Mouse (Mus musculus): Measurements from ENCODE around the gene Zfp704.
A peak's percentile ranks its signal among the peaks of the same experiment; 100 is the strongest.

The Zfp704 gene

DNA sequence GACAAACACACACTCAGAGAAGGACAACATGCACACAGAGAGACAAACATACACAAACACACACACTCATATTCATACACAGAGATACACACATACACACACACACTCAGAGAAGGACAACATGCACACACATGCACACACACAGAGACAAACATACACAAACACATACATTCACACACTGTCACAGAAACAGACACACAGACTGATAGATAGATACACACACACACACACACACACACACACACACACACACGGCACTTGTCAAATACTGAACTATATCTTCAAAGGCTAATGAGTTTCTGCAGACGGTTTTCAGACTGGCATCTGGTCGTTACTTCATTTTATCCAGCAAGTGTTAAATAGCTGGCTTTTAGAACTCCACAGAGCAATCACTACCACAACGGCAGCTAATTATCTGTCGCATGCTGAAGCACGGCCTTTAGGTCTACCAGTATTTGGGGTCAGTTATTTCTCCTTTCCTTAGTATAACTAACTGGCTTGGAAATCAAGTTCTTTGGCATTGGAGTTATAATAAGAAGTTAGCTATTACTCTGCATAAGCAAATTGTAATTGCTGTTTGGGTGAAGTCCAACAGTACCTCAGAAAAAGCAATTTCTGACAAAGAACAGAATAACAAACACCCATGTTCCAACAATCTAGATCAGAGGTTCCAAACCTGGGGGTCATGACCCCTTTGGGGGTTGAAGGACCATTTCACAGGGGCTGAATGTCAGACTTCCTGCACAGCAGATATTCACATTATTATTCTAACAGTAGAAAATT lies 51.9 kb downstream of the Zfp704 start:
- no peak for DNase-seq (ENCODE audit: low read depth)

GRCm38 (mm10) chr3:9556137-9556536 lies 53.7 kb downstream of the Zfp704 start:
- no peak for DNase-seq (ENCODE audit: low read depth)

GRCm38 (mm10) chr3:9554916-9555315 lies 55.0 kb downstream of the Zfp704 start:
- no peak for DNase-seq (ENCODE audit: low read depth)

DNA sequence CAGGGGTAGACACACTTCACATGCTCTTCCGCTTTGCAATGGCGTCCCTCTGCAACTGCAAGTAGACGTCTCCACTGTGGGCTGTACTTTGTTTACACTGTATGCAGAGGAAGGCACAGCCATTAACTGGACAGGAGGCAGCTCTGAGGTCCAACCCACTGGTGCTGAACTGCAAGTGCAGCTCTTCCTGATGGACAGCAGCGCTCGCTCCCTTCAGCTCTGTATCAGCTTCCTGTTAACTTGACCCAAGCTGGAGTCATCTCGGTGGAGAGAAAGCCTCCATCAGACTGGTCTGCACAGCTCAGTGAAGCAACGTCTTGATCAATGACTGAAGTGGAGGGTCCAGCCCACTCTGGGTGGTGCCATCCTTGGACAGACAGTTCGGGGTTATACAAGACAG lies 57.6 kb downstream of the Zfp704 start:
- no peak for DNase-seq (ENCODE audit: low read depth)

DNA sequence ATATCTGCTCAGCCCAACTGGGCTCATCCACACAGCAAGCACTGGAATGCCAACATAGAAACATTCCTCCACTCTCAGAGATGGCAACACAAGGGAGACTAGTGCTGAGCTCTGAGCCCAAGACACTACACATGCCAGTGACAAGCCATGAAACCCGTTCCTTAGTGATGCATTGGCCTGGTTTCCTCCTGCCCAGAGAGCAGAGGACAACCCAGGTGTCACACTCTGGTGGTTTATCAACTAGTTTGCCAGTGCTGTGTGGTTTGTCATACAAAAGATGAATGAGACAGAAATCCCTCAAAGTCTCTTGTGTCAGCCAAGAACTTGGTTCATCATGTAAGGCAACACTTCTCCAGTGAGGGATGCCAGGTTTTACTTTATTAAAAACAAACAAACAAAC lies 59.0 kb downstream of the Zfp704 start:
- peak; percentile 4 for DNase-seq (ENCODE audit: low read depth)

DNA sequence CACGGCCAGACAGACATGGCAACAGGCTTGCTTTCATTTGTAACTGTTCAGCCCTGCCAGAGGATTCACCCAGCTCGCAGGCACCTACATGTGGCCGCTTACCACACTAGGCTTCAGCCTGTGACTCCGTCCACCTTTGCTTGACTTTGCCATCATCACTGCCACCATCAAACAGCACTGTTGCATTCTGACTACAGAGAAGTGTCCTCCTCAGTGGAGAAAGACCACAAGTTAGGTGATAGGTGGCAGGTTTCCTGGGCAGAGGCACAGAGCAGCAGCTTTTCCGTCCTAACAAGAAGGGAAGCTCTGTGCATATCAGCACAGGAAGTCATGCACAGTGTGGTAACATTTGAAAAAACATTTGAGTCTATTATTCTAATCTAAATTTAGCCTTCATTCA lies 60.1 kb downstream of the Zfp704 start:
- peak; percentile 50 for DNase-seq (ENCODE audit: low read depth)

DNA sequence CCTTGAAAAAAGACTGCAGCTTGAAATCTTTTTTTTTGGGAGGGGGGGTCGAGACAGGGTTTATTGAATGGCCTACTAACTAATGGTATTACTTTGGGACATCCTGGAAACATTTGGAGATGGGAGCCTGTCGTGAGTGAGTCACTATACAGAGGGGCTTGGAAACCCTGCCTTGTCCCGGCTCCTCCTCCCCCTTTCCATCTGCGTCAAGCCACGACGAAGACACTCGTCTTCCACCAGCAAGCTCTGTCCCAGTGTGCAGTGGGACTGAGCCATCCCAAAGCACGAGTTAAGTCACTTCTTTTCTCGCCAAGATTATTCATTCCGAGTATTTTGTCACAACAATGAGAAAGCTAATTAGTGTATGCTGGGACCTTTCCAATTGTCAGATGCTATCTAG lies 61.7 kb downstream of the Zfp704 start:
- DNase-seq (ENCODE audit: low read depth): no peak

GRCm38 (mm10) chr3:9546882-9547620 lies 62.8 kb downstream of the Zfp704 start:
- peak; percentile 6 for DNase-seq (ENCODE audit: low read depth)

DNA sequence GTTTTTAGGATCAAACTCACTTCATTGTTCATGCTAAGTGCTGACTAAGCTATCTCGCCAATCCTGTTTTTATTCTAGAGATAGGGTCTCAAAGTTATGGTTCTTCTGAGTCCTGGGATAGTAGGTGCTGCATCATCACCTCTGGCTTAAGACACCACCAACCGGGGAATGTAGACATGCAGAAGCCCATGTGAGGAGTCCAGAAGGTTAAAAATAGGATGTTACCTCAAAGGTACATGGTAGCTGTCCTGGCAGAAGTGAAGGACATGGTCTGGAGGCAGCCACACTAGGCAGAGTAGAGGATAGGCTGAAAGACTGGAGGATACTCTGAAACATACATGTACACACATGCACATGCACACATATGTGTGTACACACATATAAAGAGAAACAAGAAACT lies 65.5 kb downstream of the Zfp704 start:
- no peak for DNase-seq (ENCODE audit: low read depth)

DNA sequence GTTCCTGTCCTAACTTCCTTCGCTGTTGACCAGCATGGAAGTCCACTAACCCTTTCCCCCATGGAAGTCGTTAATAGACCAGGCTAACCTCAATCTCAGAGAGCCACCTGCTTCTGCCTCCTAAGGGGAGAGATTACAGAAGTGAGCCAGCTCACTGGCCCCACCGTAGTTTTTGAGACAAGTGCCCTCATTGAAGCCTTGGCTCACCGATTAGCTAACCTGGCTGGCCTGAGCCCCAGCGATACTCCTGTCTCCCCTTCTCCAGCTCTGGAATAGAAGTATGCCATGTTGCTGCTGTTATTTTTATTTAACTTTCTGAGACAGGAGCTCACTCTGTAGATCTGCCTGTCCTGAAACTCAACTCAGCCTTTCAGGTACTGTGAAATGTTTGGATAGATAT lies 66.0 kb downstream of the Zfp704 start:
- DNase-seq (ENCODE audit: low read depth): no peak

- no peak for DNase-seq (ENCODE audit: low read depth)
Observed at GRCm38 (mm10) chr3:9543463-9543862, 66.4 kb downstream of the Zfp704 start.

DNA sequence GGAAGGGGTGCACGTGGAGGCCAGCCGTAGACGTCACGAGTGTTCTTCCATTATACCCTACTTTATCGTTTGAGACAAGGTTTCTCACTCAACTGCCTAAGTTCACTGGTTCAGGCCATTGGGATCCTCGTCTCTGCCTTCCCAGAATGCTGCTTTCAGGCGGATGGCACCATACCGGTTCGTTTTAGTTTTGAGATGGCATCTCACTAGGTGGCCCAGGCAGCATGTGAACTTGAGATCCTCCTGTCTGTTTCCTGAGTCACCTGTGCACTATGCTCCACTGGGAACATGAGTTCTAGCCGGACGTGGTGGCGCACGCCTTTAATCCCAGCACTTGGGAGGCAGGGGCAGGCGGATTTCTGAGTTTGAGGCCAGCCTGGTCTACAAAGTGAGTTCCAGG lies 68.3 kb downstream of the Zfp704 start:
- DNase-seq (ENCODE audit: low read depth): no peak

DNA sequence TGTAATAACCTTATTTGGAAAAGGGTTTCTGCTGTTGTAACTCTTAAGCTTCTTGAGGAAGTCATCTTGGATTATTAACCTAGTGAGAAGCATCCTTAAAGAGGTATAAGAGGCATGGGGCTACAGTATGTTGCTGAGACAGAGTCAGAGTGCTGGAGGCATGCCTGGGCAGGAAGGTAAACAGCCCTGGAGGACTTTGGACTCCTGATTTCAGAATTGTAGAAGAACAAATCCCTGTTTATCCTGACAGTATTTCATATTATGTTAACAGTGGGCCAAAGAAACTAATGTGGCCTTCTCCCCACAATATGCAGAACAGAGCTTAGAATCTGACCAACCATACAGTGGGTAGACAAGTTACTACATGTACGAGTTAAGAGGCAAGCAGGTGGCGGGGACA lies 71.4 kb downstream of the Zfp704 start:
- no peak for DNase-seq (ENCODE audit: low read depth)

DNA sequence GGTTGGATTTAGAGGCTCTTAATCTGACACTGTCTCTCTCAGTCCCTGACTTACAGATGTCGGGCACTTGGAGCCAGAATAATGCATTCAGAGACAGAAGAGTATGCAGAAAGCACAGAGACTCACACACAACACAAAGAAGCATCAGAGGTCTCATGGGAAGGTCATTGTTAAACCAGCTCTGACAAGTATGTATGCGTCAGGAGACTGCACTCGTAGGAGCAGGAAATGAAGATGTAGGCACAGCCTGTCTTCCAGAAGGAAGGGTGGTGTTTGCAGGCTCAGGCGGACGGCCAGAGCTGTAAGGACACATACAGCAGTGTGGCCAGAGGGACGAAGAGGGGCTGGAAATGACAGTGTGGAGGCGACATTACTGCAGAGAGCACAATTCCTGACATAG lies 72.0 kb downstream of the Zfp704 start:
- no peak for DNase-seq (ENCODE audit: low read depth)

DNA sequence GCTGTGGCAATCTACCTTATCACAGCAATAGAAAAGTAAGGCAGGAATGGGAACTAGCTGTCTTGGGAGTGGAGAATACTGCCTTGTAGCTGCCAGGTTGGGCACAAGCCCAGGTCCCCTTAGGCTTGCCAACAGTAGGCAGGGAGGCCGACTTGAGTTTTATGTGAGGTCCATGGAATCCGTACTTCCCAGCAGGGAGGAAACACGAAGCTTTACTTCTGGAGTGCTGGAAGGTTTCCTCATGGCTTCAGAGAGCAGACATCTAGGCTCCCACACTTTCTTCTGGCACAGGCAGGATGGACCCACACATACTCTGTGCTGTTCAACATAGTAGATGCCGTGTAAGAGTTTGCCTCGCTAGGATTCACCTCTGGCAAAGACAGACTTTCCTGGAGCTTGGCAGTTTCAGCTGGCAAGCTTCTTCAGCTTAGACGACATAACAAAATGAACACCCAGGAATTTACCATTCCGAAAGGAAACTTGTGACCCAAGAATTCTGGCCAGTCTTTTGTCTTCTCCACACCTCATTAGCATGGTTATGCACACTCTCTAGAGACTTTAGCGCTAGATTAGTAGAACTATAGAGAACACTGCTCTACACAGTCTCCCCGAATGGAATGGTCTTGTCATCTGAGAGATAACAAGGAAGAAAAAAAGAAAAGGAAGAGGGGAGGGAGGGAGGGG lies 79.6 kb downstream of the Zfp704 start:
- no peak for DNase-seq (ENCODE audit: low read depth)

- no peak for DNase-seq (ENCODE audit: low read depth)
Observed at GRCm38 (mm10) chr3:9524429-9524828, 85.5 kb downstream of the Zfp704 start.

DNA sequence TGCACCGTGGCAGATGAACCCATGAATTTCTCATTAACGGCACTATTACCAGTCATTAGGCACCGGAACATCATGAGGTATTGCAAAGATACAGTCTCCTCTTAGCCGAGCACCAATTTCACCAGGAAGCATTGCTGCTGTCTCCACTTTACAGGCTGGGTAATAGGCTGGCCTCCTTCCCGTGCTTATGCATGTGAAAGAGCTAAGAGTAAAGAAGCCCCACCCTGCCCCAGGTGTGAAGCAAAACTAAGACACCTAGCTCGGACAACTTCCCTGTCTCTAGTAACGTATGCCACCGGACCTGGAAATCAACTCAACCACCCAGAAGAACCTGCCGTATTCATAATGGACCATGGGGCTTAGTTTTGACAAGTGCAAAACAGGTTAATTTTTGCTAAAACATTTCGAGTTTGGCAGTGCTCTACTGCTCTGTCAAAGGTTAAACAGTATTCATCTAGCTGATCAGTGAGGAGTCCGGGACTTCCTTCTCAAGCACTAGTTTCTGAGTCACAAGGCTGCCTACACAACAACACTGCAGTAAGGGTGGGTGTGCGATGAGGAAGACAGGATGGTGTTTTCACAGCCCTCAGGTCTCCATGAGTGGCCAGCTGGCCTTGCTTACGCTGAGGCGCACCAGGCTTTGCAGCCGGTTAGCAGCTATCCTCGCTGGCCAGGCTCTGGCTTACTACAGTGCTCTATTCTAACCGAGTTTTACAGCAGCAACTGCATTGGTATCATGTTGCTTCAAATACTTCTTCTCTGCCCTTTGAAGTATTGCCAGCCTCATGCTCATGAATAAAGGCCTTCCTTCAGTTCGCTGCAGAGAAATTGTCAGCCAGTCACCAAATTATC lies 86.6 kb downstream of the Zfp704 start:
- DNase-seq (ENCODE audit: low read depth): no peak

DNA sequence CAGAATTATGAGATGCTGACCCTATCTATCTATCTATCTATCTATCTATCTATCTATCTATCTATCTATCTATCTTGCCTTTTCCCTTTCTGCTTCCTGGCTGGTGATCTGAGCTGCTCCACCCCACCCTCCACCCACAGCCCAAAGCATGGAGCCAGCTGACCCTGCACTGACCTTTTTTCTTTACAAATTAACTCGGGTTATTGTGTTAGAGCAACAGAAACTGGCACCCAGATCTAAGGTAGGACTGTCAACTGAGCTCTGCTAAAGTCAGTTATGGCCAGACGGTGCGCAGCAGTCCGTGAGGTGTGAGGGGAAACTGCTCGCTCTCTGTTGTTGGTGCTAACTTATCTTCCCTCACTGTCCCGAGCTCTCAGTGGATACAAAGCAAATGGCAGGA lies 87.9 kb downstream of the Zfp704 start:
- no peak for DNase-seq (ENCODE audit: low read depth)

- no peak for DNase-seq (ENCODE audit: low read depth)
Observed at GRCm38 (mm10) chr3:9520728-9521054, 89.2 kb downstream of the Zfp704 start.

GRCm38 (mm10) chr3:9520051-9520727 lies 89.7 kb downstream of the Zfp704 start:
- peak; percentile 34 for DNase-seq (ENCODE audit: low read depth)

DNA sequence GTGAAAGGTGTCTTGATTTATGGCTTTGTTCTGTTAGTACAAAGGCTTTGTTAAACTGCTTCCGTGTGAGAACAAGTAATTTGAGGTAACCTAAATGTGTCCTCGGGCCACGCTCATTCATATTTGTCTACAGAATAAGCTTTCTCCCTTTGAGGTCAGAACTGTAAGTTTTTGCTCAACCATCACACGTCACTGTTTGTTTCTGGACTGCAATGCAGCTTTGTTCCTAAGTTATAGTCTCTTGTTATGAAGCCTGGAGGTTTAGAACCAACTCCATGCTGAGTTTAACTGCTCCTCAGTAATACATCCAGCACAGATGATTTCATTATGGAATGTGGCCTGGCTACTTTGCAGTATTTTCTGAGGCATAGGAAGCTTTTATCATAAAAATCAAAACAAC lies 90.4 kb downstream of the Zfp704 start:
- DNase-seq (ENCODE audit: low read depth): no peak

- DNase-seq (ENCODE audit: low read depth): no peak
Observed at GRCm38 (mm10) chr3:9518936-9519335, 90.9 kb downstream of the Zfp704 start.

Measured in induced T-regulatory cell, adult 2 months (primary cell).